Mouse (Mus musculus) thymus, postnatal 10 days (tissue): Measurements from ENCODE around the gene Asphd2.
"Not testable (repeated sequence)": the region's sequence is repeated elsewhere in the genome, so short reads cannot be mapped to it uniquely, and the experiment has no call there.

Experiments
- DNase-seq, 2 experiments: peaks; one replicate each; pipeline ENCODE4 v3.0.0; 2021; ENCODE audit warnings: low spot score in 2 of 2

Asphd2 gene

DNA sequence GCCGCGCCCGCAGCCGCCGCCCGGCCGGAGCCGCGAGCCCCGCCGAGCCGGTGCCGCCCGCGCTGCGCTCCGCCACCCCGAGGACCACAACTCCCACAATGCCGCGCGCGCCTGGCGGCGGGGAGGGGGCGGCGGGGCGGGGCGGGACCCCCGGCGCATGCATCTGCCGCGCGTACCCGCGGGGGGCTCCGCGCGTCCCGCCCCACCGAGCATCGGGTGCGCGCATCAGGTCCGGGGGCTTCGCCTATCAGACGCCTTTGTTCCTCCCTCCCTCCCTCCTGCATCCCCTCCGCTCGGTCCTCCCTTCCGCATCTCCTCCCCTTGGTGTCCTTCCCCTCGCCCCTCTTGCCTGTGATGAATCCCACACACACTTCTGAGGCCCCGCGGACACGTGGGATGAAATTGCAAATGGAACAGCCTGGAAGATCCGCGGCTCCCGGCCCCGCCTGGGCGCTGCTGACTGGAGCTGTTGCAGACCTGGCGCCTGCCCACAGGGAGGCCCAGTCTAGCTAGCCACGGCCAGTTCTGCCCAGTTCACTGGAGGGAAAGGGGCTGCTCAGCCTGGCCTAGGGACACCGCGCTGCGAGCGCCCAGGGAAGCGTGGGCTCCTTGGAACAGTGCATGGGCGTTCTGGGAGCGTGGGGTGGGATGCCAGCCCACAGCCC, at the start of gene Asphd2:
Asphd2 (minus strand) TSS at position 88 of the 665 bp plus-strand sequence.
- DNase-seq, result no peak

- DNase-seq, result no peak
These were observed 43.9 kb upstream of the Asphd2 start for GRCm38 (mm10) chr5:112438535-112438934.

- peak; percentile 37 to 75 for DNase-seq
These were observed 38.3 kb upstream of the Asphd2 start for GRCm38 (mm10) chr5:112433004-112433403.

DNA sequence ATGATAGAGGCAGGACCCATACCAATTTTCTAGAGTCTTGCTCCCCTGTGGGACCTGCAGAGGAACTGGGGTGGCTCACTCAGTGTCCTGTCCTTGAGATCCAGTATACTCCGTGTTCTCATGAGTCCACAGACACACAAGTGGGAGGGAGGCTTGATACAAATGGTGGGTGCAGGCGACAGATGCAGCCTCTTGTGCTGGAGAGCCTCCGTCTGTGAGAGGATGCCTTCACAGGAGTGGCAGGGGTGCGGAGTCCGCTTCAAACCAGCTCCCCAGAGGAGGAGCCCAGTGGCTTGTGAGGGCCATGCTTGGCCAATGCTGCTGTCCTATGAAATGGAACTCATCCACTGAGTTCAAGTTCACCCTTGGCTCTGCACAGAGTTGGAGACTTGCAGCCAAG, 37.4 kb upstream of the Asphd2 start:
- DNase-seq, result no peak

- DNase-seq, result peak in 1 of 2 experiments; percentile 26
These were observed 36.6 kb upstream of the Asphd2 start for GRCm38 (mm10) chr5:112431120-112431775.

DNA sequence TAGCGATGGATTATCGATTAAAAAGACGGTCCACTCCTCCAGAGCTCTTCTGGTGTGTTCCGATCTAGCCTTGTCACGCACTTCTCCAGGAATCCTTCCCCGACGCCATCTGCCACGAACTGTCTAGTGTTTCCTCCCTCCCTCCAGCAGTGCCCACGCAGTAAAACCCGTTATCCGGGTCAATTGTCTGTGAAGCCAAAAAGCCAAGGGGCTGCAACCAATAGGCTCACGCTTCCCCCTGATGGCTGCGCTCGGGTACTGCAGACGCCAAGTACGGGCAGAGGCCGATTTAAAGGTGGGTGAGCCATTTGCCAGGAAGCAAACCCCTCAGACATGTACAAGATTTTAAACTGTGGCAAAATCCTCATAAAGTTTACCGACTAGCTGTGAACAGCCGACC, 34.3 kb upstream of the Asphd2 start:
- peak in 1 of 2 experiments; percentile 58 for DNase-seq

DNA sequence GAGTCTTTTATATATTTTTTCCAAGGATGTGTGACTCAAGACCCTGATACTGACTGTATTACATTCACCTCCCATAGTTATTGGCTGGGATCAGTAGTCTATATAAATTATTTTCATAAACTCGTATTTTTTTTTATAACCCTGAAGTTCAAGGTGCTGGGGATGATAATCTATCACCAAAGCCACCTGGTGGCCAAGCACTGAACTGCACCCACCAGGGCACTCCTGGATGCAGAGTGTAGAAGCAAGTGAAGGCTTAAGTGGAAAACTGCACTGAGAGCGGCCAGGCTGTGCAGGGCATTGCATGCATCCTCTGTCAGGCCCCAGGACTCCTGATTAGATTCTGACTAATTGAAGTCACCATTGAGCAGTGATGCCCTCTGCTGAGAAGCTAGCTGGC, 32.6 kb upstream of the Asphd2 start:
- DNase-seq, result peak in 1 of 2 experiments; percentile 74

DNA sequence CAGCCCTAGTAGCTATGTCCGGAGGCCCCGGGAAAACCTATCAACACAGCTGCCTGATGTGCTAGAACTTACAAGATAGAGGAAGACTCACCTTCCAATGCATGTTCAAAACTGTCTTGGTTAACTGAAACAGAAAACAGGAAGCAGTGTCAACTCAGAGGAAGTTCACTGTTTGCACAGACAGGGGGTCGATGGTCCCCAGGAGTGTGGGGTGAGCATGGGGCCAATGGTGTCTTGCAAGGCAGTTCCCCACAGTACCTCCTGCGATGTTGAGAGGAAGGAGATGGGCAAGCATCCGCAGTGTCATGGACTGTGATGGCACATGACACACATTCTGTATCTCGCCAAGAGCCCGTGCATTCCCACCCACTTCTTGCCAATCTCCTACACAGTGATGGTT, 32.0 kb upstream of the Asphd2 start:
- DNase-seq, result no peak

- DNase-seq, result no peak
These were observed 24.9 kb upstream of the Asphd2 start for GRCm38 (mm10) chr5:112419535-112419934.

GRCm38 (mm10) chr5:112418023-112418422, 23.4 kb upstream of the Asphd2 start:
- DNase-seq, result no peak

- no peak for DNase-seq
These were observed 22.0 kb upstream of the Asphd2 start for GRCm38 (mm10) chr5:112416673-112417072.

GRCm38 (mm10) chr5:112412781-112413180, 18.1 kb upstream of the Asphd2 start:
- DNase-seq, result not testable (repeated sequence)

DNA sequence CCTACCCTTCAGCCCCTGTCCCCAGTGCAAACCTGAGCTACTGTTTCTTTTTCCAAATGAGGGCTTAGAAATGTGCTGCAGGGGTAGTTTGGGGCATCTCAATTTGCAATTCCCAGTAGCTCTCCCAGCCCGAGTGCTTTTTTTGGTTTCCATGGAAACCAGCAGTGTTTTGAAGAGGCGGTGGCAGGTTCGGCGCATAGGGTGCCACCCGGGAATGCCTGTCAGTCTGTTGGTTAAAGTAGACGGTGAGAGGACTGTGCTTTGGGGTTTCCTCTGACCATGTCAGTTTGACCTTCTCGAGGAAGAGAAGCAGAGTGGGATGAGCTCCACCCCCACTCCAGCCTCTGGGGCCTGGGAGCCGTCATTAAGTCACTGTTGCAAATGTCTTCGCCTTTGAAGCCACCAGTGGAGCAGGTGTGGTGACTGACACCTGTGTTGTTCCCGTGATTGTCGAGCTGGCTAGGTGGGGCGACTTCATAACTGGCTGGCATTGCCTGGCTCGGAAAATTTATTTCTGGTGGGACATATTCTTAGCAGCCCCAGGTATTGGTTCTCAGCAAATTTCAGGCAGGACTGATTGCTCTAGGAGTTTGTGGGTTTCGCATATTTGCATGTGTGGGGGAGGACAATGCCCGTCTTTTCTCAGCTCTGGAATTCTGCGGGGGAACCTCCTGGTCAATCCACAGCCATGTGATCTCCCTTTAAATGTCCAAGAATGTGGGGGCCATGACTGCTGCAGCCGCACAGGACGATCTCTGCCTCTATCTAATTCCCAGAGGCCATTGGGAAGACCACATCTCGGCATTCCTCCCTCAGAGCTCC, 17.1 kb upstream of the Asphd2 start:
- no peak for DNase-seq

DNA sequence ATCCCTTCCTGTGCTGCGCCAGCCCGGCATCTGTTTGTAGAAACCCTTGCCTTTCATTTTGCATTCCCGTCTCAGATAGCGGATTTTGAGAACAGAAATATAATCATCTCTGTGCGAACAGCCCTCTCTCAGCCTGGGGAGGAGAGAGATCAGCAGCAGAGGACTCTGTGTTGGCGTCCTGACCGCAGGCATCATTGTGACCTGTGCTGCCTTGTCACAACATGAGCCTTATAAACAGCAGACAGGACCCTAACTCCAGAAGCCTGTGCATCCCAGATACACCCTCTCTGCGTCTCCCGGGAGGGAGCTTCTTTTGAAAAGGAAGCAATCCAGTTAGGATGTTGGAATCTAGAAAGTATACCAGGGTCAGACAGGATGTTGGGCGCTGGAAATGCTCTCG, 16.4 kb upstream of the Asphd2 start:
- no peak for DNase-seq

DNA sequence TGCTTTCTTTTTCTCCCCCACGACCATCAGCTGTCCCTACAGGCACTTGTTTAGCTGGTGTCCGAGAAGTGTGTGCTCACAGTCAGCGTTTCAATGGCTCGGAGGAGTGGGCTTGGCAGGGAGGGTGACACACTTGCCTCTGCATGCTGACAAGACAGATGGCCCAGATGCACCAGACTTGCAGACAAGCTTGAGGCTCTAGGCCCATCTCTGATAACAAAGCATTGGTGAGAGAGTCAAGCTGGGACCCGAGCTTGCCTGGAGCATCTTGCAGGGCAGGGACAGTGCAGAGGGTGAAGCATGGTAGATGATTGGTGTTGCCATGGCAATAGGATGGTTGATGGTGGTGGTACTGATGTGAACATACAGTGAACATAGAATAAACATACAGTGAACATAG, 14.6 kb upstream of the Asphd2 start:
- no peak for DNase-seq

GRCm38 (mm10) chr5:112406017-112406416, 11.4 kb upstream of the Asphd2 start:
- DNase-seq, result no peak

DNA sequence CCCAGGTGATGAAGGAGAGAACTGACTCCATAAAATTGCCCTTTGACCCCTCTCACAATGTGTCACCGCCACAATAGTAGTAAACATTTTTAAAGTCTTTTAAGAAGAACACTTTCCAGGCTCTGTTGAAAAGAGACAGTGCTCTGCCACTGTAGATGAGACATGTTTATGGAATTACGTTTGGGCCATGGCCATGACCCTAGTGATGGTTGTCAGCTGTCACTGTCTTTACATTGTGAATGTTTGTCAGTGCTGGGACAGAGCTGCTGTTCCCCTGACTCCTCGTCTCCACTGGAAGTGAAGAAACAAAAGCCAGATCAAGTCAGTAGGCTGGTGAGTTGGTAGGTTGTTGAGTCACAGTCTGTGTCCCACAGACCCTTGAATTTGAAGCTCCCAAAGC, 7.8 kb upstream of the Asphd2 start:
- DNase-seq, result no peak

DNA sequence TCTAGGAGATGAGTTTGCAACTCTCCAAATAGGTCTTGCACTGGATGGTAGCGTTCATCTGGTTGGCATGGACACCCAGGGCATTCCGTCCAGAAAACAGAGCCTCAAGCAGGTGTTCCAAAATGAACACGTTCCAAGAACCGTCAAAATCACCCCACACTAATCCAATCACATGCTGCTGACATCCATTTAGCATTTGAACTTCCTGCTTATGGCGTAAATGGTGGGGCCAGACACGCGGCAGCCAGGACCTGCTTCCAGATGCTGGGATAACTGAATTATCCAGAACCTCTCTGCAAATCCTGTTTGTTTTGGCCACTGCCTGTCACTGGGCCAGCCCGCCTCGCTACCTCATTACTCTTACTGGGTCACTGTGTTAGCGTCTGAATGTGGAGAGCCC, 4.6 kb upstream of the Asphd2 start:
- DNase-seq, result no peak

DNA sequence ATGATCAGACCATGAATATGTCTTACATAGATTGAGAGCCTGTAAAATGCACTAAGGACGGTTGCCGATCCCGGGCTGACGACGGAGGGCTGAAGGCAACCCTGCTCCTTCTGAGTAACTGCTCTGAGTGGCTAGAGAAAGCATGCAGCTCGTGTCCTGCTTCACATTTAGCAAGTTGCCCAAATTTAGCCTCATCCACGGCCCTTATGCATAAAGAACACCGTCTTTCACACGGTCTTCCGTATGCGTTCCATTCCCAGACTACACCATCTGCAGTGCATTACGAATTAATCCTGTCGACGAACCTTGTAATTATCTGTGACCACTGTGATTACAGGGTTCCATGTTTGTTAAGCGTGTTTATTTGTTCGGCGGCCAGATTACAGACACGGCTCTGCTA, 1.4 kb upstream of the Asphd2 start:
- DNase-seq, result no peak

DNA sequence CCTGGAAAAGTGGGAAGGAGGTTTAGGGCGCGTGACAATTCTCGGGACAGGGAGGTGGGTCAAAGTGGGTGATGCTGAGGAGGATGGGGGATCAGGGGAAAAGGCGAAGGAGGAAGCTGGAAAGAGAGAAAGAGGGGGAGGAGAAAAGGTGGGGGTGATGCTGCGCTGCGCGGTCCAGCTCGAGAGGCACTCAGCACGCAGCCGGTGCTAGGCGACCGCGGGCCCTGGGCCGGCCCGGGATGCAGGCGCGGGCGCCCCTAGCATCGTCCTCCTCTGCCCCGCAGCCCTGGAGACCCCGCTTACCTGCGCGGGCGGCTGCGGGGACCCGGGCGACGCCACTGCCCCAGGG, 277 bp downstream of the Asphd2 start:
- no peak for DNase-seq

- DNase-seq, result no peak
These were observed 788 bp downstream of the Asphd2 start for GRCm38 (mm10) chr5:112393741-112394414.

GRCm38 (mm10) chr5:112391676-112392323, 2.9 kb downstream of the Asphd2 start:
- DNase-seq, result no peak
